Mouse (Mus musculus): ENCODE data around the gene Ica1. TPM values are rescaled to one million over a fixed set of nuclear protein-coding genes. Genes with fewer than 3 reads are reported as not detected.

Ica1 gene
- total RNA-seq, 2 experiments from 2014 or later = 6.3 to 9.1 TPM

- DNase-seq = peak in 1 of 2 experiments; percentile 8
- intact Hi-C loops (cut with DNase I) = no loop called here
Measured at GRCm38 (mm10) chr6:8591665-8592064, 186.6 kb downstream of the Ica1 start.

DNA sequence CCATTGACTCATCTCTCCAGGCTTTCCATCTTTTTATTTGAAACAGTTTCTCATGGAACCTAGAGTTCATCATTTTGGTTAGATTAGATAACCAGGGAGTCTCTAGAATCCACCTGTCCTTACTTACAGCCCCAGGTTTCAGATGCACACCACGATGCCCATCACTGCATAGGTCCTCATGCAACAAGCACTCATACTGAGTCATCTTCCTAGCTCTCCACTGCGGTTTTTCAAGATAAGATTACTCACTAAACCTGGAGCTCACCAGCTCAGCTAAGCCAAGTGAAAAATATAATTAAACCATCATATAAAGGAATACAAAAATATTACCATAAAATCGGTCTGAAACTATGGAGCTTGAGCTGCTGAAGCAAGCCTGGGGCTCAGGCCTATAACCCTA is 194.4 kb downstream of the Ica1 start:
- intact Hi-C loops (cut with DNase I) = no loop called here
- no peak for DNase-seq

DNA sequence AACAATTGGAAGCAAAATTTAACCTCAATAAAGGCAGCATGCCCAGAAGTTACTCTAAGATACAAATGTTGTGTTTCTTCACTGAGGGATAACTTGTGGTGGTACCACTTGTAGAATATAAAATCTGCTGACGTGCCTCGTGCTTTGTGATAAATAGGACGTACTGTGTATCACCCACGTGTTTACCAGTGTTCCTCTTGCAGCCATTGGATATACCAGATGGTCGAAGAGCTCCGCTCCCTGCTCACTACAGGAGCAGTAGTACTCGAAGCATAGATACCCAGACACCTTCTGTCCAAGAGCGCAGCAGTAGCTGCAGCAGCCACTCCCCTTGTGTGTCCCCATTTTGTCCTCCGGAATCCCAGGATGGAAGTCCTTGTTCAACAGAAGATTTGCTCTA is 195.9 kb downstream of the Ica1 start:
- no peak for DNase-seq
- intact Hi-C loops (cut with DNase I) = no loop called here

Other genes with a start within 250 kb of the Ica1 start
- not detected for gene Nxph1, start 169.9 kb upstream of the Ica1 start, total RNA-seq (2021)

Data from heart, postnatal 14 days (tissue).